Mouse (Mus musculus) lung, embryonic 16.5 days (tissue): ENCODE data around the gene Btbd9. TPM values are rescaled to one million over a fixed set of nuclear protein-coding genes. Genes with fewer than 3 reads are reported as not detected.

Source experiments
- ATAC-seq: fragments of 200-750 bp; cut with Nextera tagmentation; 2 replicates; pipeline ENCODE4 v1.8.0; 2017; ENCODE audit warnings: low read depth, mild to moderate bottlenecking, moderate library complexity
- H3K27ac ChIP-seq: fragments of 300-500 bp; sonication (generic); 2 replicates; pipeline ENCODE4 v1.5.1; 2014; ENCODE audit warnings: mild to moderate bottlenecking, control low read depth, low read length
- H3K27me3 ChIP-seq: fragments of 300-500 bp; sonication (generic); 2 replicates; pipeline ENCODE4 v1.6.1; 2014; ENCODE audit warnings: low read depth, low read length, mixed read lengths; ENCODE audit not compliant: control insufficient read depth, insufficient read depth
- H3K36me3 ChIP-seq: fragments of 300-500 bp; sonication (generic); 2 replicates; pipeline ENCODE4 v1.6.1; 2014; ENCODE audit warnings: low read length; ENCODE audit not compliant: control insufficient read depth, insufficient read depth
- H3K4me1 ChIP-seq: fragments of 300-500 bp; sonication (generic); replicated peaks from 2 replicates; pipeline ENCODE4 v1.6.1; 2014; ENCODE audit warnings: low read length, mixed read lengths; ENCODE audit not compliant: control insufficient read depth, insufficient read depth
- H3K4me2 ChIP-seq: fragments of 300-500 bp; sonication (generic); 2 replicates; pipeline ENCODE4 v1.6.1; 2014; ENCODE audit warnings: low read depth, low read length, control low read depth
- H3K4me3 ChIP-seq: fragments of 300-500 bp; sonication (generic); 2 replicates; pipeline ENCODE4 v1.5.1; 2014; ENCODE audit warnings: mild to moderate bottlenecking, low read length, control low read depth
- H3K9ac ChIP-seq: fragments of 300-500 bp; sonication (generic); 2 replicates; pipeline ENCODE4 v1.6.1; 2014; ENCODE audit warnings: low read length, control low read depth
- H3K9me3 ChIP-seq: fragments of 300-500 bp; sonication (generic); 2 replicates; pipeline ENCODE4 v1.6.1; 2016; ENCODE audit warnings: low read length; ENCODE audit not compliant: control insufficient read depth
- WGBS: fragments of 180-500 bp; shearing (Covaris S2); extraction: QIAGEN DNeasy Blood & Tissue Kit; methylation state at CpG from one replicate; pipeline ENCODE4 v1.1.7; 2014; 5-methylcytosine and 5-hydroxymethylcytosine counted together
- polyA plus RNA-seq: library from polyadenylated mRNA; unstranded; fragments of >200 nt; fragmentation: Nextera tagmentation; extraction: Ambion mirVana; gene quantifications from 2 replicates; pipeline ENCODE4 v1.2.1, GENCODE M21; 2015

Btbd9 gene
- polyA plus RNA-seq, 1 experiment from 2014 or later, result 55.8 TPM

DNA sequence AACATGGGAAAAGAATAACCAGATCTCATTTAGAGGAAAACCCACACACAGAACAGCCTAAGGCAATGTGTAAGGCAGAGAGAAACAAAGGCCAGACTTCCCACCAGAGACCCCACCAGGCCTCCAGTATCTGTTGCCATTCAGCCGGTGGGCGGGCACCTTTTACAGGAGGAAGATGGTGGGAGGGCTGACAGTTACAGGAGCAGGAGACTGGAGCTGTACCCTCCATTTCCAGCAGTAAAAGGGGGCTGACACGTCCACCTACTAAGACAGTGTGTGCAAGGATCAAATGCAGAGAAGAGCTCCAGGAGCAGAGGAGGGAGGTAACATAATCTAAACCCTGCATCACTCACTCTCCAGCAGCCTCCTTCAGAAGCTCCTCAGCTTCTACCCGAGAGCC lies 123.0 kb downstream of the Btbd9 start:
- no peak overlapping the region for H3K27ac ChIP-seq
- H3K9me3 ChIP-seq, result no peaks in the 10 kb centered on the region; the same call in 1 of the 2 replicates
- no peak overlapping the region for H3K9ac ChIP-seq
- H3K4me3 ChIP-seq, result no peak overlapping the region
- 79% methylated on average over 4 of the region's 4 CpGs for WGBS
- H3K36me3 ChIP-seq, result no peaks in the 10 kb centered on the region
- no peak for ATAC-seq
- H3K4me2 ChIP-seq, result no peak overlapping the region
- no peaks in the 10 kb centered on the region for H3K27me3 ChIP-seq
- peaks cover 14% of the 10 kb centered on the region for H3K4me1 ChIP-seq

DNA sequence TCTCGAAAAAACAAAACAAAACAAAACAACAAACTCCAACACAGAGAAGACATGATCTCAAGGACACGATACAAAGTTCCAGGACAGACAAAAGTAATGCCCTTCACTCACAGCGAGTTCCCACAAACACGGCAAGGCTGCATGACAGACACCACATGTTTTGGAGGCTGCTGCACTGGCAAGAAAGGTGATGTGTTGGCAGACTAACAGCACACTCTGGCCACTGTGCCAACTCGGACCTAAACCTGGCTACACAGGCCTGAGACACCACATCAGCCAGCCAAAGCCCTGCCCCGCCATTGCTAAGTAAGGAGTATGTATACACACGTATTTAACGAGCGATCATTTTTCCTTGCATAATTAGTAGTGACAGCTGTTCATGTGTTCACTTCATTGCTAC lies 123.9 kb downstream of the Btbd9 start:
- H3K9ac ChIP-seq, result no peak overlapping the region
- H3K4me3 ChIP-seq, result no peak overlapping the region
- WGBS, result 88% methylated on average over 9 of the region's 9 CpGs
- H3K27ac ChIP-seq, result no peak overlapping the region
- no peak overlapping the region for H3K4me2 ChIP-seq
- no peaks in the 10 kb centered on the region; the same call in 1 of the 2 replicates for H3K9me3 ChIP-seq
- no peaks in the 10 kb centered on the region for H3K36me3 ChIP-seq
- no peak for ATAC-seq
- H3K27me3 ChIP-seq, result no peaks in the 10 kb centered on the region
- H3K4me1 ChIP-seq, result peaks cover 12% of the 10 kb centered on the region

DNA sequence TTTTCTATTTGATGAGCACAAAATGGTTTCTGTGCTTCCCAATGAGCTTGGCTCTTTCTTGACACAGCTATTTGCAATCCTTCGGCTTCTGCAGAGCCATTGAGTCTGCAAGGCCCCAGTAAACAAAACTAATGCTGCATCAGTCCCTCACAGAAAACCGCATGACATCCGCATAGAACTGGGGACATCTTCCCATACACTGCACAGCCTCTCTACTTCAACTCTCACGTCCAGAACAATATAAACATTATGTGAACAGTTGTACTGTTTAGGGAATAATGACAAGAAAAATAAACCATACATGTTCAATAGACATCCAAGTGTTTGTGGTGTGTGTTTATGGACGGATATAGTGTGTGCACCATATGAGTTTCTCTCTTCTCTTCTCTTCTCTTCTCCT lies 127.7 kb downstream of the Btbd9 start:
- no peak overlapping the region for H3K9ac ChIP-seq
- no peaks in the 10 kb centered on the region for H3K27me3 ChIP-seq
- H3K36me3 ChIP-seq, result no peaks in the 10 kb centered on the region
- peak; percentile 93 for ATAC-seq
- H3K4me3 ChIP-seq, result no peak overlapping the region
- peaks cover 2% of the 10 kb centered on the region; the same call in 1 of the 2 replicates for H3K4me1 ChIP-seq
- WGBS, result 52% methylated on average over 5 of the region's 5 CpGs
- H3K27ac ChIP-seq, result no peak overlapping the region
- no peak overlapping the region for H3K4me2 ChIP-seq
- no peaks in the 10 kb centered on the region; the same call in none of the 2 replicates for H3K9me3 ChIP-seq

GRCm38 (mm10) chr17:30445805-30446441 lies 130.4 kb downstream of the Btbd9 start:
- Histone ChIP-seq H3K36me3 (no peaks in the 10 kb centered on the region), H3K9ac (no peak overlapping the region), H3K27ac (no peak overlapping the region), H3K27me3 (no peaks in the 10 kb centered on the region), H3K4me1 (peaks cover 2% of the 10 kb centered on the region; the same call in 1 of the 2 replicates), H3K4me2 (no peak overlapping the region), H3K4me3 (no peak overlapping the region), H3K9me3 (no peaks in the 10 kb centered on the region; the same call in 1 of the 2 replicates)
- ATAC-seq, result no peak
- 73% methylated on average over 3 of the region's 3 CpGs for WGBS

GRCm38 (mm10) chr17:30439702-30440101 lies 136.6 kb downstream of the Btbd9 start:
- H3K4me1 ChIP-seq, result peaks cover 6% of the 10 kb centered on the region
- H3K4me3 ChIP-seq, result no peak overlapping the region
- H3K4me2 ChIP-seq, result no peak overlapping the region
- no peak overlapping the region for H3K9ac ChIP-seq
- no peaks in the 10 kb centered on the region; the same call in 1 of the 2 replicates for H3K9me3 ChIP-seq
- no peaks in the 10 kb centered on the region for H3K36me3 ChIP-seq
- no peak overlapping the region for H3K27ac ChIP-seq
- 63% methylated on average over 3 of the region's 3 CpGs for WGBS
- no peak for ATAC-seq
- H3K27me3 ChIP-seq, result no peaks in the 10 kb centered on the region

DNA sequence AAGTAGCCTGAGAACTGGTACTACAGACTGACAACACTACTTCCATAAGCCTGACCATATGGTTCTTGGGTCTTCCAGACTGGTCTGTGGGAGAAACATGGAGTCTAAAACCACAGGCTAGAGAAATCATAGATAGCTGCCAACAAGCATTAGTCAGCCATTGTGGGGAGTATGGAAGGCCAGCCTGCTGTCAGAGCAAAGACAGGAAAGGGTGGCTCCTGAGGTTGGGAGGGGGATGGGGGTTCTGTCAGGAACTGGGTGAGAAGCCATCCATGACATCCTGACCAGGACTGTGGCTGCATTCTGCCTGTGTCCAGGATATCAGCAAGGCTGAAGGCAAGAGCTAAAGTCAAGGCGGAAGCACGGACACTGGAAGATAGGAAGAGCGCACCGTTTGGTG lies 137.5 kb downstream of the Btbd9 start:
- H3K27ac ChIP-seq, result no peak overlapping the region
- no peaks in the 10 kb centered on the region for H3K27me3 ChIP-seq
- 79% methylated on average over 4 of the region's 4 CpGs for WGBS
- no peak overlapping the region for H3K9ac ChIP-seq
- no peaks in the 10 kb centered on the region for H3K36me3 ChIP-seq
- H3K4me3 ChIP-seq, result no peak overlapping the region
- no peaks in the 10 kb centered on the region for H3K9me3 ChIP-seq
- no peak overlapping the region for H3K4me2 ChIP-seq
- ATAC-seq, result no peak
- peaks cover 6% of the 10 kb centered on the region for H3K4me1 ChIP-seq

DNA sequence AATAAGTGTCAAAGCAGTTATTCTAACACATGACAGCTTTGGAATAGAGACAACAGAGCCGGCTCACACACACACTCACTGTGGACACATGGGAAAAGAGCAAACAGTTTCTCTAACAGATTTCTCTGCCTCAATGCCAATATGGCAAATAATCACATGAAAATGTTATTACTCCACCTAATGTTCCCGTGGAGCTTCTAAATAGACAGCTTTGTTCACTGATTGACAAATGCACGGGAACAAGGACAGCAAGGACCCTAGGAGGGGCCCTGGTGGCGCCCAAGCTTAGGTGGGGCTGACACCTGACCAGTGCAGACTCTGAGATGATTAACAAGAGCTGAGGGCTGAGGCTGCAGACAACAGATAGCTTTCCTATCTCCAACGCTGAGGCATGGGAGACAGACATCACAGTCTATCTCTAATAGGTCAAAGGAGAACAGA lies 140.2 kb downstream of the Btbd9 start:
- H3K4me1 ChIP-seq, result peaks cover 6% of the 10 kb centered on the region
- no peaks in the 10 kb centered on the region for H3K9me3 ChIP-seq
- no peak overlapping the region for H3K27ac ChIP-seq
- H3K27me3 ChIP-seq, result no peaks in the 10 kb centered on the region
- no peak overlapping the region for H3K4me3 ChIP-seq
- H3K4me2 ChIP-seq, result no peak overlapping the region
- no peak overlapping the region for H3K9ac ChIP-seq
- H3K36me3 ChIP-seq, result no peaks in the 10 kb centered on the region
- no peak for ATAC-seq
- WGBS, result 47% methylated on average over 5 of the region's 5 CpGs

- no peak overlapping the region for H3K9ac ChIP-seq
- WGBS, result 44% methylated on average over 7 of the region's 7 CpGs
- H3K27me3 ChIP-seq, result no peaks in the 10 kb centered on the region
- peaks cover 6% of the 10 kb centered on the region for H3K4me1 ChIP-seq
- no peak overlapping the region for H3K4me2 ChIP-seq
- no peaks in the 10 kb centered on the region for H3K36me3 ChIP-seq
- no peaks in the 10 kb centered on the region for H3K9me3 ChIP-seq
- H3K4me3 ChIP-seq, result no peak overlapping the region
- H3K27ac ChIP-seq, result no peak overlapping the region
- peak; percentile 20; the same call in 1 of the 2 replicates for ATAC-seq
Measured at GRCm38 (mm10) chr17:30435478-30435877, 140.8 kb downstream of the Btbd9 start.

DNA sequence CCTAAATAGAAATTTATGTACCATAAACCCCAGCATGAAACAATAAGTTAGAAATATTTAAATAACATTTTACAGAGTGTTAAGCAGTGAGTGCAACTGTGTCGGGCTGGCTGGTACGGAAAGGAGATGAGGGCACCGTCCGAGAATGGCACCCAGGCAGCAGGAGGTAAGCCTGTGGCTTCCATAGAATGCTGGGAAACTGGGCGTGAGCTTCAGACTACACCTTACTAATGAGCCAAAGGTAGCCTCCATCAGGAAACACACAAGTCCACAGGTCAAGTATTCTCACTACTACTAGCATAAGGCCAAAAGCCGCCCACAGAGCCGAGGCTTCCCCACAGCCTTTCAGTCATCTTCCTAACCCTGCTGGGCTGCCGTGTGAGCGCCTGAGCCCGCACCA lies 144.2 kb downstream of the Btbd9 start:
- no peak for ATAC-seq
- Histone ChIP-seq H3K9ac (no peak overlapping the region), H3K9me3 (no peaks in the 10 kb centered on the region), H3K27me3 (no peaks in the 10 kb centered on the region), H3K4me2 (no peak overlapping the region), H3K36me3 (no peaks in the 10 kb centered on the region), H3K4me3 (no peak overlapping the region), H3K4me1 (peaks cover 6% of the 10 kb centered on the region), H3K27ac (no peak overlapping the region)
- WGBS, result 86% methylated on average over 10 of the region's 10 CpGs
